Mouse (Mus musculus) heart, postnatal 0 days (tissue): ENCODE results near the gene Aldh3a1. TPM values are rescaled to one million over a fixed set of nuclear protein-coding genes. Genes with fewer than 3 reads are reported as not detected.

Source experiments
- ATAC-seq: fragments of 200-750 bp; cut with Nextera tagmentation; 2 replicates; pipeline ENCODE4 v1.8.0; 2017; ENCODE audit warnings: low read depth, moderate number of reproducible peaks, moderate library complexity; ENCODE audit not compliant: insufficient read depth
- DNase-seq: peaks from one replicate; pipeline ENCODE4 v3.0.0-alpha.2; 2016; ENCODE audit warnings: low spot score
- H3K27ac ChIP-seq: fragments of 300-500 bp; sonication (generic); 2 replicates; pipeline ENCODE4 v1.5.1; 2014; ENCODE audit warnings: low read depth, mild to moderate bottlenecking
- H3K27me3 ChIP-seq: fragments of 300-500 bp; sonication (generic); 2 replicates; pipeline ENCODE4 v1.6.1; 2014; ENCODE audit warnings: low read length, mixed read lengths; ENCODE audit not compliant: control insufficient read depth, insufficient read depth
- H3K36me3 ChIP-seq: fragments of 300-500 bp; sonication (generic); replicated peaks from 2 replicates; pipeline ENCODE4 v1.6.1; 2014; ENCODE audit warnings: low read length, mixed read lengths; ENCODE audit not compliant: control insufficient read depth, insufficient read depth
- H3K4me1 ChIP-seq: fragments of 300-500 bp; sonication (generic); 2 replicates; pipeline ENCODE4 v1.6.1; 2014; ENCODE audit warnings: antibody characterized with exemption; ENCODE audit not compliant: control insufficient read depth, insufficient read depth
- H3K4me2 ChIP-seq: fragments of 300-500 bp; sonication (generic); 2 replicates; pipeline ENCODE4 v1.6.1; 2014; ENCODE audit warnings: low read depth, mild to moderate bottlenecking, low read length, moderate library complexity
- H3K4me3 ChIP-seq: fragments of 300-500 bp; sonication (generic); 2 replicates; pipeline ENCODE4 v1.5.1; 2014; ENCODE audit warnings: low read depth, low read length
- H3K9ac ChIP-seq: fragments of 300-500 bp; sonication (generic); replicated peaks from 2 replicates; pipeline ENCODE4 v1.6.1; 2014; ENCODE audit warnings: low read depth, low read length, mixed read lengths
- H3K9me3 ChIP-seq: fragments of 300-500 bp; sonication (generic); replicated peaks from 2 replicates; pipeline ENCODE4 v1.6.1; 2016; ENCODE audit warnings: low read length; ENCODE audit not compliant: control insufficient read depth
- CTCF ChIP-seq: IDR thresholded peaks from 2 replicates; pipeline ENCODE4 v1.5.1; 2016; ENCODE audit warnings: antibody characterized with exemption, control low read depth, low read depth
- EP300 ChIP-seq: IDR thresholded peaks from 2 replicates; pipeline ENCODE4 v1.6.1; 2016; ENCODE audit warnings: antibody characterized with exemption, low read depth
- WGBS: fragments of 180-500 bp; shearing (Covaris S2); extraction: QIAGEN DNeasy Blood & Tissue Kit; methylation state at CpG from one replicate; pipeline ENCODE4 v1.1.7; 2014; 5-methylcytosine and 5-hydroxymethylcytosine counted together
- polyA plus RNA-seq: library from polyadenylated mRNA; unstranded; fragments of >200 nt; fragmentation: Nextera tagmentation; extraction: Ambion mirVana; gene quantifications from 2 replicates; pipeline ENCODE4 v1.2.1, GENCODE M21; 2015
- total RNA-seq: library from RNA; depleted of rRNA; stranded (reverse); fragments of >200 nt; gene quantifications from 2 replicates; pipeline ENCODE4 v1.2.3, GENCODE M21; 2014; ENCODE audit warnings: low replicate concordance

The Aldh3a1 gene
- total and polyA plus RNA-seq, 2 experiments from 2014 or later = 0.42 TPM; not detected in 1

DNA sequence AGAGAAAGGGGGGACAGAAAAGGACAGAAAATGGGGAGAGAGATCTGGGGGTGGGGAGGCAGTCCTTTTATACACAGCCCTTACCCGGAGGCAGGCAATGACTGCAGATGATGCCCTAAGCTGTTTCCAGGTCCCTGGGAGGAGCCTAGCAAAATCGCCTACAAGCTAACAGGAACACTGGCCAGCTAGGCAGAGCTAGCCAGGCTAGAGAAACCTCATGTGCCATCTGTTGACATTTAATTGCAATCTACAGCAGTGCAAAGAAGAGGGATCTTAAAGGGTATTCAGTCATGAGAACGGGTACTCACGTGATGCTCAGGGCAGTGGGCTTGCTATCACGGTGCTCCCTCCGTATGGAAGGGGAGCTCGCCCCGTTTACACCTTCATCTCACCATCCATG is 20.5 kb downstream of the Aldh3a1 start:
- no peak for DNase-seq
- Histone ChIP-seq H3K36me3 (no peaks in the 10 kb centered on the region), H3K9me3 (no peaks in the 10 kb centered on the region), H3K9ac (no peak overlapping the region), H3K27ac (no peak overlapping the region), H3K27me3 (no peaks in the 10 kb centered on the region), H3K4me2 (no peak overlapping the region), H3K4me1 (peaks cover 21% of the 10 kb centered on the region), H3K4me3 (no peak overlapping the region)
- WGBS = 52% methylated on average over 8 of the region's 8 CpGs
- no peak for ATAC-seq
- no peak for TF ChIP-seq EP300
- no peak for TF ChIP-seq CTCF

DNA sequence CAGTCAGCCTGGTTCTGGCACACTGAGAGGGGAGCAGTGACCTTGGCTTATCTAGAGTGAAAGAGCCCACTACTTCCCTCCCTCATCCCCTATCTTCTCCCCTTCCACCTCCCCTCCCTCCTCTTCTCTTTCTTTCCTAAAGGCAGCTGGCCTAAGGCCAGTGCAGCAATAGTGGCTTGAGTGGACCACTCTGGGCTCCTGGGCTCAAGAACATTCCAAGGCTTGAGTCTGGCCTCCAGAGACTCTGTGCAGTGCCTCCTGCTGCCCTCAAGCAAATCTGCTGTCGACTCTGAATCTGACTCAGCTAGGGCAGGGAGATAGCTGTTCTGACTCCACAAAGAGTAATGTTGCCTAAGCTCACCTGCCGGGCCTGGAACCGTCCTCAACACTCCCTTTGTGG is 21.1 kb downstream of the Aldh3a1 start:
- Histone ChIP-seq H3K4me2 (no peak overlapping the region), H3K27me3 (no peaks in the 10 kb centered on the region), H3K9me3 (no peaks in the 10 kb centered on the region), H3K4me3 (no peak overlapping the region), H3K36me3 (no peaks in the 10 kb centered on the region), H3K9ac (no peak overlapping the region), H3K4me1 (peaks cover 21% of the 10 kb centered on the region), H3K27ac (no peak overlapping the region)
- DNase-seq (peak; percentile 17), ATAC-seq (no peak)
- TF ChIP-seq CTCF (no peak), EP300 (no peak)
- 59% methylated on average over 3 of the region's 3 CpGs for WGBS

DNA sequence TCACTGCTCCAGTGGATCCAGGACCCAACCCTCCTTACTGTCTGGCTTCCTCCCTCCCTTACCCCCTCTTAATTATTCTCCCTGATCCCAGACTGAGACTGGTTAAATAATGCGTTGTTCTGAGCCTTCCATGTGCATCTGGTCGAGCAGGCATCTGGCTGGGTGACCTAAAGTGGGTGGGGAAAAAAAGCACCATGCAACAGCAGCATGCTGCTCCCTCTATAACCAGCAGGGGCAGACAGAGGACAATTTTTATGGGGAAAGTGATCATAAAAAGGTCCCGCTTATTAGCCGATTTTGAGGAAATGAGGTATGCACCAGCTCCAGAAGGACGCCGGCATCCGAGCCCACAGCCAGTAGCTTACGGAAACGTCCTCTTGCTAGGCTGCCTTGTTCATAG is 24.0 kb downstream of the Aldh3a1 start:
- Histone ChIP-seq H3K27me3 (no peaks in the 10 kb centered on the region), H3K9ac (no peak overlapping the region), H3K4me1 (peaks cover 10% of the 10 kb centered on the region; the same call in 1 of the 2 replicates), H3K4me2 (peak overlapping the region; percentile 27; the same call in 1 of the 2 replicates), H3K27ac (no peak overlapping the region), H3K4me3 (no peak overlapping the region), H3K36me3 (no peaks in the 10 kb centered on the region), H3K9me3 (no peaks in the 10 kb centered on the region)
- WGBS = 11% methylated on average over 9 of the region's 9 CpGs
- peak; percentile 84 for DNase-seq
- peak; percentile 85 for ATAC-seq
- TF ChIP-seq EP300 (no peak), CTCF (peak; percentile 86)

DNA sequence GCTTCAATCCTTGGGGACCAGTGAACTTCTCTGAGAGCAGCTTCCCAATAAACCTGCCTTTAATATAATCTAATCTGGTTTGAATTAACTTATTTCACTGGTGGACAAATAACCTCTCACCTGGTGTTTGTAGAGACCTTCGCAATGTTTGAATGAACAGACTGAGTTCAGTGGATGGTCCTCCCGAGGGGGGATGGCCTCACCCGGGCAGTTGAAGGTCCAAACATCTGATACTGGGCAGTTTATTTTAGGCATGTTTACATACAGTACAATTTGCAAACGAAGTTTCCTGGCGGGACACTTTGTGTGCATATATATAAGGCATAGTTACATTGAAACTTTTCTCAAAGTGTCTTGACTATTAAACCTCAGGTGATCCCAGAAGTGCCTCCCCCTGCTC is 26.8 kb downstream of the Aldh3a1 start:
- 43% methylated on average over 5 of the region's 5 CpGs for WGBS
- no peak overlapping the region for H3K27ac ChIP-seq
- no peak overlapping the region for H3K4me2 ChIP-seq
- no peaks in the 10 kb centered on the region for H3K9me3 ChIP-seq
- H3K27me3 ChIP-seq = no peaks in the 10 kb centered on the region
- no peak overlapping the region for H3K9ac ChIP-seq
- H3K4me3 ChIP-seq = no peak overlapping the region
- no peak for ATAC-seq
- DNase-seq = no peak
- TF ChIP-seq EP300 (no peak), CTCF (no peak)
- no peaks in the 10 kb centered on the region for H3K4me1 ChIP-seq
- H3K36me3 ChIP-seq = no peaks in the 10 kb centered on the region

DNA sequence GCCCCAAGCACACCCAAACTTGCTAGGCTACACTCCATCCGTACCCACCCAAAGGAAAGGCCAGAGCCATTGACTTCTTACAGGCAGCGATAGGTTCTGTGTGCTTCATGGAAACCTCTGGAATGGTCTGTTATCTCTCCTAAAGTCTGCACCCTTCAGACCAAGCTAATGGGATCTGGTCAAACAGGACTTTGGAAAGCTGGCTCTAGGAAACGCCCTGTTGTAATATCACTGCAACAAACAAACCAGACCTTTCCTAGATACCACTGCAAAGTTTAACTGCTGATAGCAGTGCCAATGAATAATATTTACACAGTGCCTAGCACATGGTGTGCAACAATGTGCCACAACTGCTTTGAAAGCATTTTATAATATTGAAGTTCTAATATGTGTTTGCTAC is 28.7 kb downstream of the Aldh3a1 start:
- TF ChIP-seq EP300 = no peak
- TF ChIP-seq CTCF = no peak
- H3K4me1 ChIP-seq = no peaks in the 10 kb centered on the region
- no peaks in the 10 kb centered on the region for H3K9me3 ChIP-seq
- H3K4me2 ChIP-seq = no peak overlapping the region
- no peak overlapping the region for H3K27ac ChIP-seq
- ATAC-seq = no peak
- WGBS = 81% methylated on average over 3 of the region's 3 CpGs
- no peaks in the 10 kb centered on the region for H3K36me3 ChIP-seq
- no peaks in the 10 kb centered on the region for H3K27me3 ChIP-seq
- no peak overlapping the region for H3K4me3 ChIP-seq
- no peak overlapping the region for H3K9ac ChIP-seq
- no peak for DNase-seq

DNA sequence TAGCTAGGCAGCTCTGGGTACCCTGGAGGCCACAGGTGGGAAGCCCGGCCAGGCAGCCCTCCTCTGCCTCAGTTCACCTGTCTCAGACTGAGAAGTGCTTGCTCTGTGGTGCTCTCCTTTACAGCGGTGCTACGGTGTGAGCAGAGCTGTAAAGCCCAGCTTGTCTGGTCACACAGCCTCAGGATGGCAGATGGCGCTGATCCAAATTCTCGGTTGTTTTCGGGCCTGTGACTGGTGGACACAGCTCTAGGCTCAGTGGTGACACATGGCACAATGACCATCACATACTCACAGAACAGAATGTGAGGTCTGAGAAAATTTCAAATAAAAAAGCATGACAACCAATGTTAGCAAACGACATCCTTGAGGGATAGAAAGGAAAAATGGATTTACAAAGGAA is 37.1 kb downstream of the Aldh3a1 start:
- no peak for ATAC-seq
- TF ChIP-seq CTCF = no peak
- TF ChIP-seq EP300 = no peak
- WGBS = 80% methylated on average over 7 of the region's 7 CpGs

More for the DNA sequence above, 37.1 kb downstream of the Aldh3a1 start:
- Histone ChIP-seq H3K9me3 (no peaks in the 10 kb centered on the region), H3K27me3 (no peaks in the 10 kb centered on the region), H3K27ac (no peak overlapping the region), H3K4me3 (no peak overlapping the region), H3K4me1 (no peaks in the 10 kb centered on the region), H3K9ac (no peak overlapping the region), H3K36me3 (peaks cover 50% of the 10 kb centered on the region), H3K4me2 (no peak overlapping the region)
- no peak for DNase-seq
